Mouse (Mus musculus): ENCODE data around the gene Utrn. TPM values are rescaled to one million over a fixed set of nuclear protein-coding genes. Genes with fewer than 3 reads are reported as not detected.

Gene Utrn
- polyA plus RNA-seq, 1 experiment from 2014 or later = 37.4 TPM

- no peak overlapping the region for H3K4me3 ChIP-seq (ENCODE audit: low read length)
Measured at GRCm38 (mm10) chr10:12685683-12686082, 183.5 kb downstream of the Utrn start.

DNA sequence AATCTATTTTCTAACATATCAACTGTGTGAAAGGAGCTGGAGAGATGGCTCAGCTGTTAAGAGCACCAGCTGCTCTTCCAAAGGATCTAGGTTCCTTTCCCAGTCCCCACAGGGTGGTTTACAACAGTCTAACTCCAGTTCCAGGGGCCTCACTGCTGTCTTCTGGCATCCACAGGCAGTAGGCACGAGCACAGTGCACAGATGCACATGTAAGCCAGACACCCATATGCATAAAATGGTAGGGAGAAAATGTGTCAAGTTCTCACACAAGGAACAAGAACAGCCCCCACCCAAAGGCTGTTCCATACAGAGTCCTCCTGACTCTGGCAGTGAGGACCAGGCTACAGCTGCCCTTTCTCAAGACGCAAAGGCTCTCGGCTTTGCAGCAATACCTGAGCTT lies 185.1 kb downstream of the Utrn start:
- H3K36me3 ChIP-seq (ENCODE audit: control insufficient read depth, insufficient read depth, low read length) = 0 out of 2 replicates have a peak, but pooled peaks cover 2% of the 10 kb centered on the region
- H3K4me2 ChIP-seq (ENCODE audit: low read depth, low read length) = no peak overlapping the region
- H3K4me3 ChIP-seq (ENCODE audit: low read length) = no peak overlapping the region
- no peak for ATAC-seq
- no peaks in the 10 kb centered on the region for H3K4me1 ChIP-seq (ENCODE audit: control insufficient read depth, insufficient read depth, low read length)
- H3K9ac ChIP-seq (ENCODE audit: low read depth, low read length) = no peak overlapping the region
- H3K27me3 ChIP-seq (replicated peaks; ENCODE audit: control insufficient read depth, insufficient read depth, low read length) = no peaks in the 10 kb centered on the region
- H3K9me3 ChIP-seq (ENCODE audit: control insufficient read depth, low read length) = no peaks in the 10 kb centered on the region
- H3K27ac ChIP-seq (ENCODE audit: low read length) = no peak overlapping the region
- WGBS = 75% methylated on average over 3 of the region's 3 CpGs

More at GRCm38 (mm10) chr10:12685683-12686082, 183.5 kb downstream of the Utrn start:
- ATAC-seq = no peak
- Histone ChIP-seq H3K4me2 (ENCODE audit: low read depth, low read length) (no peak overlapping the region), H3K4me1 (ENCODE audit: control insufficient read depth, insufficient read depth, low read length) (no peaks in the 10 kb centered on the region), H3K27me3 (replicated peaks; ENCODE audit: control insufficient read depth, insufficient read depth, low read length) (no peaks in the 10 kb centered on the region), H3K9me3 (ENCODE audit: control insufficient read depth, low read length) (no peaks in the 10 kb centered on the region), H3K9ac (ENCODE audit: low read depth, low read length) (no peak overlapping the region), H3K27ac (ENCODE audit: low read length) (no peak overlapping the region), H3K36me3 (ENCODE audit: control insufficient read depth, insufficient read depth, low read length) (no peaks in the 10 kb centered on the region)

- ATAC-seq = no peak
- Histone ChIP-seq H3K27ac (ENCODE audit: low read length) (no peak overlapping the region), H3K4me2 (ENCODE audit: low read depth, low read length) (no peak overlapping the region), H3K9ac (ENCODE audit: low read depth, low read length) (no peak overlapping the region), H3K4me3 (ENCODE audit: low read length) (no peak overlapping the region), H3K9me3 (ENCODE audit: control insufficient read depth, low read length) (no peaks in the 10 kb centered on the region), H3K4me1 (ENCODE audit: control insufficient read depth, insufficient read depth, low read length) (no peaks in the 10 kb centered on the region), H3K36me3 (ENCODE audit: control insufficient read depth, insufficient read depth, low read length) (no peaks in the 10 kb centered on the region), H3K27me3 (replicated peaks; ENCODE audit: control insufficient read depth, insufficient read depth, low read length) (no peaks in the 10 kb centered on the region)
- WGBS = 77% methylated on average over 5 of the region's 5 CpGs
Measured at GRCm38 (mm10) chr10:12673309-12673708, 195.9 kb downstream of the Utrn start.

GRCm38 (mm10) chr10:12671608-12672007 lies 197.6 kb downstream of the Utrn start:
- no peak overlapping the region for H3K27ac ChIP-seq (ENCODE audit: low read length)
- H3K4me3 ChIP-seq (ENCODE audit: low read length) = no peak overlapping the region
- H3K27me3 ChIP-seq (replicated peaks; ENCODE audit: control insufficient read depth, insufficient read depth, low read length) = no peaks in the 10 kb centered on the region
- no peaks in the 10 kb centered on the region for H3K4me1 ChIP-seq (ENCODE audit: control insufficient read depth, insufficient read depth, low read length)
- 92% methylated on average over 9 of the region's 9 CpGs for WGBS
- H3K4me2 ChIP-seq (ENCODE audit: low read depth, low read length) = no peak overlapping the region
- H3K9ac ChIP-seq (ENCODE audit: low read depth, low read length) = no peak overlapping the region
- no peaks in the 10 kb centered on the region for H3K36me3 ChIP-seq (ENCODE audit: control insufficient read depth, insufficient read depth, low read length)
- ATAC-seq = no peak
- H3K9me3 ChIP-seq (ENCODE audit: control insufficient read depth, low read length) = no peaks in the 10 kb centered on the region

GRCm38 (mm10) chr10:12662035-12662434 lies 207.1 kb downstream of the Utrn start:
- no peak overlapping the region for H3K27ac ChIP-seq (ENCODE audit: low read length)
- no peaks in the 10 kb centered on the region for H3K4me1 ChIP-seq (ENCODE audit: control insufficient read depth, insufficient read depth, low read length)
- no peak overlapping the region for H3K4me2 ChIP-seq (ENCODE audit: low read depth, low read length)
- no peak overlapping the region for H3K9ac ChIP-seq (ENCODE audit: low read depth, low read length)
- H3K27me3 ChIP-seq (replicated peaks; ENCODE audit: control insufficient read depth, insufficient read depth, low read length) = no peaks in the 10 kb centered on the region
- H3K9me3 ChIP-seq (ENCODE audit: control insufficient read depth, low read length) = peaks cover 3% of the 10 kb centered on the region; the same call in 1 of the 2 replicates
- no peak for ATAC-seq
- no peak overlapping the region for H3K4me3 ChIP-seq (ENCODE audit: low read length)
- H3K36me3 ChIP-seq (ENCODE audit: control insufficient read depth, insufficient read depth, low read length) = peaks cover 5% of the 10 kb centered on the region; the same call in 1 of the 2 replicates
- whole genome bisulfite sequencing = 90% methylated on average over 4 of the region's 4 CpGs

- H3K9ac ChIP-seq (ENCODE audit: low read depth, low read length) = no peak overlapping the region
- peaks cover 3% of the 10 kb centered on the region; the same call in 1 of the 2 replicates for H3K36me3 ChIP-seq (ENCODE audit: control insufficient read depth, insufficient read depth, low read length)
- H3K27ac ChIP-seq (ENCODE audit: low read length) = no peak overlapping the region
- no peak overlapping the region for H3K4me2 ChIP-seq (ENCODE audit: low read depth, low read length)
- H3K9me3 ChIP-seq (ENCODE audit: control insufficient read depth, low read length) = peaks cover 3% of the 10 kb centered on the region; the same call in 1 of the 2 replicates
- H3K4me3 ChIP-seq (ENCODE audit: low read length) = no peak overlapping the region
- WGBS = 65% methylated on average over 8 of the region's 8 CpGs
- ATAC-seq = peak; percentile 55
- H3K27me3 ChIP-seq (replicated peaks; ENCODE audit: control insufficient read depth, insufficient read depth, low read length) = no peaks in the 10 kb centered on the region
- H3K4me1 ChIP-seq (ENCODE audit: control insufficient read depth, insufficient read depth, low read length) = no peaks in the 10 kb centered on the region
Measured at GRCm38 (mm10) chr10:12658023-12658744, 211.0 kb downstream of the Utrn start.

DNA sequence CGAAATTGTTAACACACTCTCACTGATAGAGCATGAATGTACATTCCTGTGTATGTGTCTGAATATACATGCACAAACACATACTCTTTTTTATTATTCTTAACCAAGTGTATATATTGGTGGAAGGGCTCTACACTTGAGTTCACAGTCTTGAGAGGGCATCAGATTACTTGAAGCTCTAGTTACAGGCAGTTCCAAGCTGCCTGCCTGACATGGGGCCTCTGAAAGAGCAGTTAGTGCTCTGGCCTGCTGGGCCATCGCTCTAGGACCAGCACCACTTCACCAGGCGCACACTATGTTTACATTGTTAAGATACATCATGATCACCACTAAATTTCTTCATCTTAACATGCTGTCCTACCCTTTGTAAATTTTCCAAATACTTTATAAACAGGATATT lies 216.2 kb downstream of the Utrn start:
- WGBS = 51% methylated on average over 3 of the region's 3 CpGs
- no peak for ATAC-seq
- Histone ChIP-seq H3K4me1 (ENCODE audit: control insufficient read depth, insufficient read depth, low read length) (no peaks in the 10 kb centered on the region), H3K4me3 (ENCODE audit: low read length) (no peak overlapping the region), H3K9ac (ENCODE audit: low read depth, low read length) (no peak overlapping the region), H3K27me3 (replicated peaks; ENCODE audit: control insufficient read depth, insufficient read depth, low read length) (no peaks in the 10 kb centered on the region), H3K27ac (ENCODE audit: low read length) (no peak overlapping the region), H3K9me3 (ENCODE audit: control insufficient read depth, low read length) (no peaks in the 10 kb centered on the region), H3K4me2 (ENCODE audit: low read depth, low read length) (no peak overlapping the region), H3K36me3 (ENCODE audit: control insufficient read depth, insufficient read depth, low read length) (no peaks in the 10 kb centered on the region)

DNA sequence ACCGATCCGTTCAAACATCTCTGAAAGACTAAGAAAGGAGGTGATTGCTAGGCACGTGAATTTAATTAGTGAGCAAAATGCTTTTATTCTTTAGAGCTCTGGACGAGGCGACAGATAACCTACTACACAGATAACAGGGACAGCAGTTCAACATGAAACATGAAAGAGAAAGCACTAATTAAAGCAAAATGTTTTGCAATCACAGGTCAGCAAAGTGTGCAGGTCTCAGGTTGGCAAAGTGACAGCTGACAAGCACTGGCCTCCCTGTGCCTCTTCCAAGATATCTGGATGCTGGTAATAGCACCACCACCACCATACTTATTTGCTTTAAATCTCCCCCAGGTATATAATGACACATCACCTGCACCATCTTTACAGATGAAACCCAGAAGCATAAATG lies 223.0 kb downstream of the Utrn start:
- Histone ChIP-seq H3K36me3 (ENCODE audit: control insufficient read depth, insufficient read depth, low read length) (no peaks in the 10 kb centered on the region), H3K9me3 (ENCODE audit: control insufficient read depth, low read length) (no peaks in the 10 kb centered on the region), H3K4me3 (ENCODE audit: low read length) (no peak overlapping the region), H3K4me1 (ENCODE audit: control insufficient read depth, insufficient read depth, low read length) (no peaks in the 10 kb centered on the region), H3K9ac (ENCODE audit: low read depth, low read length) (no peak overlapping the region), H3K4me2 (ENCODE audit: low read depth, low read length) (no peak overlapping the region), H3K27me3 (replicated peaks; ENCODE audit: control insufficient read depth, insufficient read depth, low read length) (no peaks in the 10 kb centered on the region), H3K27ac (ENCODE audit: low read length) (no peak overlapping the region)
- no peak for ATAC-seq
- WGBS = 89% methylated on average over 5 of the region's 5 CpGs

DNA sequence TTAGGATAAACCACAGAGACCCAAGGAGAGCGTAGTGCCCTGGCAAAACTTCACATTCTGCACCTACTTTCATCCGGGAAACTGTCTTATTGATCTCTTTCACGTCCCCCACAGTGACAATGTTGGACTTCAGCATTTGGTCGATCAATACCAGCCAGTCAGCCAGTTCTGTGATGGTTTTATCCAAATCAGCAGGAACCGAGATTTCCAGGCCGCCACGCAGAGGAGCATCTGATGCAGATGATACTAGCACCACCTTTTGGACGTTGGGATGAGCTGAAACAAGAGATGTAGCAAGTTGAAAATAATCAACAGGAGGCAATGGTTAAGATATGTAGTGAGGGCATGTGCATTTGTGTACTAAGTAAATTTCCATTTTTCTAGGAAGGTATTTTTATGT lies 225.8 kb downstream of the Utrn start:
- H3K9ac ChIP-seq (ENCODE audit: low read depth, low read length) = no peak overlapping the region
- 73% methylated on average over 8 of the region's 8 CpGs for WGBS
- peaks cover 4% of the 10 kb centered on the region; the same call in 1 of the 2 replicates for H3K36me3 ChIP-seq (ENCODE audit: control insufficient read depth, insufficient read depth, low read length)
- no peak overlapping the region for H3K4me2 ChIP-seq (ENCODE audit: low read depth, low read length)
- H3K4me1 ChIP-seq (ENCODE audit: control insufficient read depth, insufficient read depth, low read length) = no peaks in the 10 kb centered on the region
- ATAC-seq = no peak
- no peak overlapping the region for H3K4me3 ChIP-seq (ENCODE audit: low read length)
- no peaks in the 10 kb centered on the region for H3K9me3 ChIP-seq (ENCODE audit: control insufficient read depth, low read length)
- H3K27ac ChIP-seq (ENCODE audit: low read length) = no peak overlapping the region
- no peaks in the 10 kb centered on the region for H3K27me3 ChIP-seq (replicated peaks; ENCODE audit: control insufficient read depth, insufficient read depth, low read length)

DNA sequence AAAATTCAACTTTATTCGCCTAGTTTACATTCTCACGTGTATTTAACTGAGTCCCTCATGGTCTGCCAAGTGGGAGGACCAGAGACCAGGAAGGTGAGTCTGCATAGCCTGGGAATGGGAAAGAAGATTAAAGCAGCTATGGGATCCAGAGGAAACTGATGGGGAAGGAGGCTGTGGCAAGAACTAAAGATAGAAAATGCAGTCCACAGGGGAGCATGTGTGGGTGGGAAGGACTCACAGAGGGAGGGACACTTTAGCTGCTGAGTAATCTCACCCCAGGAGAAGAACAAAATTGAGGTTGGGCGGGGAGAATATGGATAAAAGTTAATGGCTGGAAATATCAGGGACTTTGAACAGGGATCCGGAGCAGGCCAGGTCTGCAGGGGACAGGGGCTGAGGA lies 229.5 kb downstream of the Utrn start:
- no peak for ATAC-seq
- Histone ChIP-seq H3K27me3 (replicated peaks; ENCODE audit: control insufficient read depth, insufficient read depth, low read length) (no peaks in the 10 kb centered on the region), H3K36me3 (ENCODE audit: control insufficient read depth, insufficient read depth, low read length) (peaks cover 4% of the 10 kb centered on the region; the same call in 1 of the 2 replicates), H3K9ac (ENCODE audit: low read depth, low read length) (no peak overlapping the region), H3K9me3 (ENCODE audit: control insufficient read depth, low read length) (no peaks in the 10 kb centered on the region), H3K4me3 (ENCODE audit: low read length) (no peak overlapping the region), H3K4me1 (ENCODE audit: control insufficient read depth, insufficient read depth, low read length) (no peaks in the 10 kb centered on the region), H3K4me2 (ENCODE audit: low read depth, low read length) (no peak overlapping the region), H3K27ac (ENCODE audit: low read length) (no peak overlapping the region)
- 82% methylated on average over 4 of the region's 4 CpGs for WGBS

Data from intestine, embryonic 16.5 days (tissue).